8 mouse cellular contexts compared by ENCODE assay signal in the genomic region with DNA sequence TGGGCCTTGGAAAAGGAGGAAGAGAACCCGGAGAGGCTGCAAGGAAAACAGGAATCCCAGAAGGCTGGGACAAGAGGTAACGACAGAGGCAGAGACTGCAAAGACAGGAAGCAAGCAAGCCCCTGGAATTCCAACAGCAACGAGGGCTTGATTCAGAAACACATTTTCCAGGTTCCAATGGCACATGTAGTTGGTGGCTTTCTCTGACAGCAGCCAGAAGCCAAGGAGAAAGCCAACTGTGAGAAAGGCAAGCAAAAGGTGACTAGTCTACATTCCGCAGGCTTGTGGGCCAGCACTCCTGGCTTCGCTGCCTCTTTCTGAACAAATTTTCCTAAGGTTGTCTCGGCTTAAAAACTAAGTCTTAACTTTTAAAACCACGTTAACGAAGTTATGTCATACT. TPM values are rescaled to one million over a fixed set of nuclear protein-coding genes. Genes with fewer than 3 reads are reported as not detected.
DNase-seq lines count a peak whose midpoint lies in the region; ATAC-seq and TF ChIP-seq lines count a peak whose summit lies in the region.

No protein-coding gene starts in this region.

- peak overlapping the region; percentile 61 to 81 for H3K4me3 ChIP-seq in ES-E14 (ENCODE audit: insufficient read depth in 1 of 2, low read depth in 1 of 2, low read length in 2 of 2, poor library complexity in 1 of 2, severe bottlenecking in 1 of 2)
- peak overlapping the region; percentile 74 for H3K4me3 ChIP-seq in erythroblast, embryonic 14.5 days (replicated peaks)
- peak overlapping the region; percentile 57 for H3K4me3 ChIP-seq in intestine, postnatal 0 days (ENCODE audit: low read depth, low read length)
- H3K4me3 ChIP-seq in neural tube, embryonic 12.5 days, result peak overlapping the region; percentile 51

- no peaks in the 10 kb centered on the region for H3K9me3 ChIP-seq in ES-E14 (ENCODE audit: control insufficient read depth, insufficient read depth, low read depth, low read length)
- no peaks in the 10 kb centered on the region for H3K9me3 ChIP-seq in erythroblast, embryonic 14.5 days (ENCODE audit: control insufficient read depth, low read length)
- H3K9me3 ChIP-seq in intestine, postnatal 0 days (ENCODE audit: control insufficient read depth), result no peaks in the 10 kb centered on the region
- H3K9me3 ChIP-seq in neural tube, embryonic 12.5 days, result no peaks in the 10 kb centered on the region

- TF ChIP-seq CTCF in intestine, postnatal 0 days (IDR thresholded peaks at IDR 0.05; ENCODE audit: low read depth), result no peak

- no peak for ATAC-seq in intestine, postnatal 0 days
- no peak for ATAC-seq in neural tube, embryonic 12.5 days (ENCODE audit: low FRiP score, low read depth)

- H3K4me2 ChIP-seq in intestine, postnatal 0 days (replicated peaks; ENCODE audit: low read depth), result peak overlapping the region; percentile 79
- peak overlapping the region; percentile 94 for H3K4me2 ChIP-seq in neural tube, embryonic 12.5 days (replicated peaks)

- H3K36me3 ChIP-seq in ES-E14 (ENCODE audit: control insufficient read depth, insufficient read depth, low read length, poor library complexity, severe bottlenecking), result no peaks in the 10 kb centered on the region
- H3K36me3 ChIP-seq in erythroblast, embryonic 14.5 days (ENCODE audit: control insufficient read depth), result peaks cover 27% of the 10 kb centered on the region
- H3K36me3 ChIP-seq in intestine, postnatal 0 days (ENCODE audit: control insufficient read depth, insufficient read depth), result peaks cover 19% of the 10 kb centered on the region; the same call in 1 of the 2 replicates
- peaks cover 2% of the 10 kb centered on the region; the same call in 1 of the 2 replicates for H3K36me3 ChIP-seq in neural tube, embryonic 12.5 days

- peak overlapping the region; percentile 37 for H3K9ac ChIP-seq in ES-E14 (ENCODE audit: insufficient read depth, low read depth, low read length, poor library complexity, severe bottlenecking)
- H3K9ac ChIP-seq in intestine, postnatal 0 days (ENCODE audit: low read depth, low read length), result peak overlapping the region; percentile 74
- peak overlapping the region; percentile 65 for H3K9ac ChIP-seq in neural tube, embryonic 12.5 days

- DNase-seq in heart, adult 8-10 months (ENCODE audit: low spot score), result peak; percentile 17
- no peak for DNase-seq in heart, postnatal 4 days
- no peak for DNase-seq in ES-E14 (ENCODE audit: low read depth, low spot score)
- DNase-seq in spleen, postnatal 14 days (ENCODE audit: low spot score in 2 of 2), result no peak
- DNase-seq in adrenal gland, adult 18-20 months (ENCODE audit: low spot score in 2 of 2), result no peak

- H3K4me1 ChIP-seq in ES-E14 (ENCODE audit: control insufficient read depth in 2 of 2, insufficient read depth in 2 of 2, low read length in 2 of 2, poor library complexity in 1 of 2), result no peaks in the 10 kb centered on the region
- H3K4me1 ChIP-seq in erythroblast, embryonic 14.5 days (ENCODE audit: control insufficient read depth), result peaks cover 19% of the 10 kb centered on the region
- H3K4me1 ChIP-seq in intestine, postnatal 0 days (replicated peaks; ENCODE audit: control insufficient read depth, insufficient read depth, low read length), result no peaks in the 10 kb centered on the region
- peaks cover 6% of the 10 kb centered on the region for H3K4me1 ChIP-seq in neural tube, embryonic 12.5 days

- 5% methylated on average over 8 of the region's 8 CpGs for WGBS in intestine, postnatal 0 days
- 12% methylated on average over 8 of the region's 8 CpGs for WGBS in neural tube, embryonic 12.5 days

- H3K27me3 ChIP-seq in erythroblast, embryonic 14.5 days (ENCODE audit: control insufficient read depth), result no peaks in the 10 kb centered on the region
- H3K27me3 ChIP-seq in intestine, postnatal 0 days (replicated peaks; ENCODE audit: control insufficient read depth, insufficient read depth, low read length), result no peaks in the 10 kb centered on the region
- H3K27me3 ChIP-seq in neural tube, embryonic 12.5 days (replicated peaks), result no peaks in the 10 kb centered on the region

- no peak overlapping the region for H3K27ac ChIP-seq in ES-E14 (ENCODE audit: insufficient read depth, low read depth, low read length, poor library complexity, severe bottlenecking)
- peak overlapping the region; percentile 86 for H3K27ac ChIP-seq in intestine, postnatal 0 days (ENCODE audit: low read depth, low read length)
- H3K27ac ChIP-seq in neural tube, embryonic 12.5 days, result no peak overlapping the region

- in situ Hi-C loops in ES-E14 (cut with MboI; ENCODE audit: low sequenced_read_pairs in 2 of 2, unreplicated experiment in 2 of 2), result no loop called here

TF ChIP-seq in ES-E14, 5 proteins besides CTCF, POLR2A, EP300 and RAD21:
- TF ChIP-seq HCFC1 (IDR thresholded peaks at IDR 0.05; ENCODE audit: borderline replicate concordance, insufficient read depth, low read length) (no peak), ZNF384 (IDR thresholded peaks at IDR 0.05; ENCODE audit: low read depth, low read length) (no peak), MAFK (IDR thresholded peaks at IDR 0.05; ENCODE audit: insufficient read depth, low read depth, low read length) (no peak), CHD2 (IDR thresholded peaks at IDR 0.05; ENCODE audit: low read depth, low read length) (no peak), ZC3H11A (IDR thresholded peaks at IDR 0.05; ENCODE audit: borderline replicate concordance, low read depth, low read length) (no peak)

RNA-seq across cellular contexts. Expression of a gene that starts 25.5 kb away (rescaled TPM):
- total RNA-seq in heart, adult 8-10 months (2022), result 10 to 100 TPM; 16.0 to 26.0 (median 19.9) TPM
- 10 to 100 TPM in 1 of 2 experiments, 1 to 10 TPM in 1; 10.0 to 10.8 TPM for total RNA-seq in heart, postnatal 4 days (2021)
- total RNA-seq in ES-E14 (2012; rRNA removed), result 0.74 and 1.0 TPM in 2 replicates
- 0.22 and 0.23 TPM in 2 replicates for polyA plus RNA-seq in erythroblast, embryonic 14.5 days (2012)
- 5.0 and 6.5 TPM in 2 replicates for polyA plus RNA-seq in intestine, postnatal 0 days (2015; fragmentation: Nextera tagmentation; extraction: Ambion mirVana)
- 0.10 and 0.20 TPM in 2 replicates for polyA plus RNA-seq in neural tube, embryonic 12.5 days (2016; fragmentation: Nextera tagmentation; extraction: Ambion mirVana)
- total RNA-seq in adrenal gland, adult 18-20 months (2021), result 10 to 100 TPM in 1 of 2 experiments, 1 to 10 TPM in 1; 7.1 to 15.1 TPM
